Mouse (Mus musculus): Measurements from ENCODE around the gene Cd180.

- no peak for TF ChIP-seq POLR2A (IDR thresholded peaks at IDR 0.05; ENCODE audit: low read depth, low read length)
- TF ChIP-seq CTCF (IDR thresholded peaks at IDR 0.05; ENCODE audit: extremely low read depth, insufficient read depth, insufficient read length, insufficient replicate concordance) = no peak
These were observed 93.4 kb downstream of the Cd180 start for GRCm38 (mm10) chr13:102786666-102787230.

Data from spleen, adult 2 months (tissue).